Mouse (Mus musculus) embryonic facial prominence, embryonic 14.5 days (tissue): ENCODE measurements around the gene Rdh19. TPM values are rescaled to one million over a fixed set of nuclear protein-coding genes. Genes with fewer than 3 reads are reported as not detected.
"Not testable (repeated sequence)": the region's sequence is repeated elsewhere in the genome, so short reads cannot be mapped to it uniquely, and the experiment has no call there.

Source experiments
- ATAC-seq: fragments of 200-750 bp; cut with Nextera tagmentation; 2 replicates; pipeline ENCODE4 v1.8.0; 2017; ENCODE audit warnings: low read depth, moderate number of reproducible peaks, moderate TSS enrichment
- DNase-seq: peaks from one replicate; pipeline ENCODE4 v3.0.0-alpha.2; 2015; ENCODE audit warnings: low spot score
- H3K27ac ChIP-seq: fragments of 300-500 bp; sonication (generic); replicated peaks from 2 replicates; pipeline ENCODE4 v1.5.1; 2014; ENCODE audit warnings: low read depth, mild to moderate bottlenecking, low read length, moderate library complexity
- H3K27me3 ChIP-seq: fragments of 300-500 bp; sonication (generic); replicated peaks from 2 replicates; pipeline ENCODE4 v1.6.1; 2014; ENCODE audit warnings: low read length; ENCODE audit not compliant: control insufficient read depth, insufficient read depth
- H3K36me3 ChIP-seq: fragments of 300-500 bp; sonication (generic); 2 replicates; pipeline ENCODE4 v1.6.1; 2014; ENCODE audit warnings: low read length, mixed read lengths; ENCODE audit not compliant: control insufficient read depth, insufficient read depth
- H3K4me1 ChIP-seq: fragments of 300-500 bp; sonication (generic); 2 replicates; pipeline ENCODE4 v1.6.1; 2014; ENCODE audit warnings: antibody characterized with exemption, low read length; ENCODE audit not compliant: control insufficient read depth, insufficient read depth
- H3K4me2 ChIP-seq: fragments of 300-500 bp; sonication (generic); 2 replicates; pipeline ENCODE4 v1.6.1; 2014; ENCODE audit warnings: low read depth, mild to moderate bottlenecking, low read length, moderate library complexity, mixed read lengths
- H3K4me3 ChIP-seq: fragments of 300-500 bp; sonication (generic); 2 replicates; pipeline ENCODE4 v1.5.1; 2014; ENCODE audit warnings: low read depth, mild to moderate bottlenecking, low read length
- H3K9ac ChIP-seq: fragments of 300-500 bp; sonication (generic); 2 replicates; pipeline ENCODE4 v1.6.1; 2014; ENCODE audit warnings: low read depth, mild to moderate bottlenecking, low read length, moderate library complexity, mixed read lengths
- H3K9me3 ChIP-seq: fragments of 300-500 bp; sonication (generic); 2 replicates; pipeline ENCODE4 v1.6.1; 2016; ENCODE audit warnings: low read length; ENCODE audit not compliant: control insufficient read depth
- WGBS: fragments of 180-500 bp; shearing (Covaris S2); extraction: QIAGEN DNeasy Blood & Tissue Kit; methylation state at CpG from one replicate; pipeline ENCODE4 v1.1.7; 2014; 5-methylcytosine and 5-hydroxymethylcytosine counted together
- polyA plus RNA-seq: library from polyadenylated mRNA; unstranded; fragments of >200 nt; fragmentation: Nextera tagmentation; extraction: Ambion mirVana; gene quantifications from 2 replicates; pipeline ENCODE4 v1.2.1, GENCODE M21; 2014

Gene Rdh19
- polyA plus RNA-seq, 1 experiment from 2014 or later, result not detected

- no peak within 1 kb of the TSS for H3K27ac ChIP-seq
- H3K9ac ChIP-seq, result no peak within 1 kb of the TSS
- DNase-seq (no peak), ATAC-seq (no peak)
- H3K4me2 ChIP-seq, result no peak within 1 kb of the TSS
- no peaks in the 10 kb centered on the region for H3K9me3 ChIP-seq
- H3K4me3 ChIP-seq, result no peak within 1 kb of the TSS
- no peaks in the 10 kb centered on the region for H3K36me3 ChIP-seq
- no peaks in the 10 kb centered on the region for H3K27me3 ChIP-seq
- H3K4me1 ChIP-seq, result no peaks in the 10 kb centered on the region
Observed at GRCm38 (mm10) chr10:127888605-127889004, 38.9 kb downstream of the Rdh19 start, which contains the start of gene Rdh7. Gene Rdh7 (minus strand): TSS chr10:127888817.

- Histone ChIP-seq H3K27me3 (no peaks in the 10 kb centered on the region), H3K27ac (no peak overlapping the region), H3K4me2 (no peak overlapping the region), H3K4me3 (no peak overlapping the region), H3K36me3 (no peaks in the 10 kb centered on the region), H3K9ac (no peak overlapping the region), H3K4me1 (no peaks in the 10 kb centered on the region), H3K9me3 (no peaks in the 10 kb centered on the region)
- DNase-seq, result no peak
- no peak for ATAC-seq
- 85% methylated on average over 1 of the region's 1 CpGs for WGBS
Observed at GRCm38 (mm10) chr10:127891481-127891880, 41.8 kb downstream of the Rdh19 start.

- not testable (repeated sequence) for DNase-seq, H3K27me3 ChIP-seq, H3K27ac ChIP-seq, H3K9me3 ChIP-seq, H3K9ac ChIP-seq, H3K36me3 ChIP-seq, H3K4me1 ChIP-seq, H3K4me3 ChIP-seq, H3K4me2 ChIP-seq, ATAC-seq
- 65% methylated on average over 5 of the region's 5 CpGs for WGBS
Observed at GRCm38 (mm10) chr10:127893163-127894022, 43.7 kb downstream of the Rdh19 start.

- no peak for ATAC-seq
Observed at GRCm38 (mm10) chr10:127896705-127897104, 47.0 kb downstream of the Rdh19 start.

GRCm38 (mm10) chr10:127897506-127897905 is 47.8 kb downstream of the Rdh19 start:
- no peak overlapping the region for H3K4me2 ChIP-seq
- H3K4me1 ChIP-seq, result no peaks in the 10 kb centered on the region
- no peak for DNase-seq
- WGBS, result 77% methylated on average over 3 of the region's 3 CpGs
- ATAC-seq, result no peak
- H3K27ac ChIP-seq, result no peak overlapping the region
- H3K9me3 ChIP-seq, result no peaks in the 10 kb centered on the region
- H3K4me3 ChIP-seq, result no peak overlapping the region
- H3K36me3 ChIP-seq, result no peaks in the 10 kb centered on the region
- H3K9ac ChIP-seq, result no peak overlapping the region
- no peaks in the 10 kb centered on the region; the same call in 1 of the 2 replicates for H3K27me3 ChIP-seq

More at GRCm38 (mm10) chr10:127896705-127897104, 47.0 kb downstream of the Rdh19 start:
- Histone ChIP-seq H3K4me1 (no peaks in the 10 kb centered on the region), H3K27ac (no peak overlapping the region), H3K4me2 (no peak overlapping the region), H3K9ac (no peak overlapping the region), H3K9me3 (no peaks in the 10 kb centered on the region), H3K27me3 (no peaks in the 10 kb centered on the region; the same call in 1 of the 2 replicates), H3K4me3 (no peak overlapping the region), H3K36me3 (no peaks in the 10 kb centered on the region)
- DNase-seq, result no peak
- WGBS, result 58% methylated on average over 5 of the region's 5 CpGs

GRCm38 (mm10) chr10:127898218-127898617 is 48.5 kb downstream of the Rdh19 start, which contains the start of gene Sdr9c7:
Gene Sdr9c7 (plus strand): TSS chr10:127898518.
- no peak within 1 kb of the TSS for H3K9ac ChIP-seq
- H3K4me2 ChIP-seq, result no peak within 1 kb of the TSS
- no peaks in the 10 kb centered on the region; the same call in 1 of the 2 replicates for H3K27me3 ChIP-seq
- WGBS, result 58% methylated on average over 2 of the region's 2 CpGs
- H3K9me3 ChIP-seq, result no peaks in the 10 kb centered on the region
- no peaks in the 10 kb centered on the region for H3K36me3 ChIP-seq
- no peaks in the 10 kb centered on the region for H3K4me1 ChIP-seq
- no peak within 1 kb of the TSS for H3K27ac ChIP-seq
- H3K4me3 ChIP-seq, result no peak within 1 kb of the TSS
- no peak for ATAC-seq
- DNase-seq, result no peak

GRCm38 (mm10) chr10:127899783-127900182 is 50.1 kb downstream of the Rdh19 start:
- no peaks in the 10 kb centered on the region for H3K4me1 ChIP-seq
- H3K9me3 ChIP-seq, result no peaks in the 10 kb centered on the region
- H3K27ac ChIP-seq, result no peak overlapping the region
- DNase-seq (no peak), ATAC-seq (no peak)
- no peak overlapping the region for H3K4me3 ChIP-seq
- 73% methylated on average over 5 of the region's 5 CpGs for WGBS
- H3K36me3 ChIP-seq, result no peaks in the 10 kb centered on the region
- no peaks in the 10 kb centered on the region; the same call in 1 of the 2 replicates for H3K27me3 ChIP-seq
- no peak overlapping the region for H3K9ac ChIP-seq
- H3K4me2 ChIP-seq, result no peak overlapping the region

- H3K4me3 ChIP-seq, result no peak overlapping the region
- H3K9ac ChIP-seq, result no peak overlapping the region
- no peaks in the 10 kb centered on the region for H3K36me3 ChIP-seq
- no peaks in the 10 kb centered on the region; the same call in 1 of the 2 replicates for H3K27me3 ChIP-seq
- WGBS, result 77% methylated on average over 4 of the region's 4 CpGs
- ATAC-seq (no peak), DNase-seq (no peak)
- no peaks in the 10 kb centered on the region for H3K4me1 ChIP-seq
- H3K4me2 ChIP-seq, result no peak overlapping the region
- no peak overlapping the region for H3K27ac ChIP-seq
- no peaks in the 10 kb centered on the region for H3K9me3 ChIP-seq
Observed at GRCm38 (mm10) chr10:127901751-127902150, 52.0 kb downstream of the Rdh19 start.

GRCm38 (mm10) chr10:127903116-127903515 is 53.4 kb downstream of the Rdh19 start:
- DNase-seq (no peak), ATAC-seq (no peak)
- H3K9ac ChIP-seq, result no peak overlapping the region
- no peaks in the 10 kb centered on the region for H3K4me1 ChIP-seq
- no peaks in the 10 kb centered on the region; the same call in 1 of the 2 replicates for H3K27me3 ChIP-seq
- no peaks in the 10 kb centered on the region for H3K9me3 ChIP-seq
- H3K27ac ChIP-seq, result no peak overlapping the region
- no peak overlapping the region for H3K4me3 ChIP-seq
- 57% methylated on average over 1 of the region's 1 CpGs for WGBS
- no peaks in the 10 kb centered on the region for H3K36me3 ChIP-seq
- H3K4me2 ChIP-seq, result no peak overlapping the region
